In genomic region chr11:23020116-23020770, GRCm38 (mm10) we compare ENCODE assay signal across 17 mouse cellular contexts. TPM values are rescaled to one million over a fixed set of nuclear protein-coding genes. Genes with fewer than 3 reads are reported as not detected.
A peak's percentile ranks its signal among the peaks of the same experiment; 100 is the strongest.
DNase-seq lines count a peak whose midpoint lies in the region; ATAC-seq and TF ChIP-seq lines count a peak whose summit lies in the region.
"Had no signal": no experiment of that assay in that cellular context is flagged by ENCODE, and none has a peak within 500 bp of the region (broad histone marks: within the 10 kb centered on the region; RNA-seq: fewer than 3 reads in every experiment).

No protein-coding gene starts in this region.

- H3K27me3 ChIP-seq in heart, adult 2 months (ENCODE audit: control insufficient read depth, insufficient read depth, low read length), result no peaks in the 10 kb centered on the region
- no peaks in the 10 kb centered on the region for H3K27me3 ChIP-seq in embryonic facial prominence, embryonic 14.5 days (replicated peaks; ENCODE audit: control insufficient read depth, insufficient read depth, low read length)
- H3K27me3 ChIP-seq: heart, embryonic 15.5 days; neural tube, embryonic 12.5 days had no signal

- H3K9me3 ChIP-seq in embryonic facial prominence, embryonic 14.5 days (ENCODE audit: control insufficient read depth, low read length), result no peaks in the 10 kb centered on the region
- H3K9me3 ChIP-seq: heart, embryonic 15.5 days; hindbrain, embryonic 10.5 days had no signal

- TF ChIP-seq POLR2A in heart, adult 2 months (IDR thresholded peaks at IDR 0.05; ENCODE audit: insufficient read depth, low read depth, low read length), result no peak

- no peak overlapping the region for H3K4me3 ChIP-seq in heart, adult 2 months
- no peak overlapping the region for H3K4me3 ChIP-seq in embryonic facial prominence, embryonic 14.5 days (ENCODE audit: low read depth, low read length)
- H3K4me3 ChIP-seq: heart, embryonic 15.5 days; hindbrain, embryonic 10.5 days; neural tube, embryonic 12.5 days had no signal

- H3K4me1 ChIP-seq in heart, adult 2 months (ENCODE audit: control insufficient read depth, insufficient read depth, low read length), result no peaks in the 10 kb centered on the region
- no peaks in the 10 kb centered on the region for H3K4me1 ChIP-seq in embryonic facial prominence, embryonic 14.5 days (ENCODE audit: control insufficient read depth, insufficient read depth, low read length)
- H3K4me1 ChIP-seq: heart, embryonic 15.5 days; neural tube, embryonic 12.5 days had no signal

- TF ChIP-seq CTCF in heart, adult 2 months (IDR thresholded peaks at IDR 0.05), result no peak

- WGBS in heart, adult 2 months, result 69% methylated on average over 24 of the region's 24 CpGs
- 52% methylated on average over 24 of the region's 24 CpGs for WGBS in embryonic facial prominence, embryonic 14.5 days

- peak overlapping the region; percentile 15; the same call in 1 of the 2 replicates for H3K27ac ChIP-seq in heart, adult 2 months
- H3K27ac ChIP-seq in embryonic facial prominence, embryonic 14.5 days (replicated peaks; ENCODE audit: low read depth, low read length), result peak overlapping the region; percentile 44; the same call in 1 of the 2 replicates
- H3K27ac ChIP-seq: heart, embryonic 15.5 days; hindbrain, embryonic 10.5 days; neural tube, embryonic 12.5 days had no signal

- no peaks in the 10 kb centered on the region for H3K79me2 ChIP-seq in heart, adult 2 months (replicated peaks; ENCODE audit: control insufficient read depth, insufficient read depth, low read length)

- DNase-seq in heart, adult 2 months, result peak; percentile 8 to 20
- no peak for DNase-seq in heart, postnatal 25 days (ENCODE audit: low spot score)
- peak; percentile 22 for DNase-seq in ovary, postnatal 36 days (ENCODE audit: low spot score)
- no peak for DNase-seq in ovary, postnatal 14 days (ENCODE audit: low spot score)
- DNase-seq in adrenal gland, adult 2 months, result peak; percentile 52
- DNase-seq in embryonic facial prominence, embryonic 14.5 days (ENCODE audit: low spot score), result no peak
- no peak for DNase-seq in cerebellum, postnatal 14 days
- DNase-seq: cerebellum, adult 11 months; cerebellum, postnatal 25 days; forebrain, postnatal 0 days; gastrocnemius, postnatal 25 days; lung, adult 18-20 months had no signal

- H3K36me3 ChIP-seq in heart, adult 2 months (ENCODE audit: control insufficient read depth, insufficient read depth, low read length), result no peaks in the 10 kb centered on the region
- no peaks in the 10 kb centered on the region for H3K36me3 ChIP-seq in embryonic facial prominence, embryonic 14.5 days (ENCODE audit: control insufficient read depth, insufficient read depth, low read length)
- H3K36me3 ChIP-seq: heart, embryonic 15.5 days; hindbrain, embryonic 10.5 days; neural tube, embryonic 12.5 days had no signal

- intact Hi-C loops in heart, adult 2 months (cut with DNase I), result no loop called here
- intact Hi-C loops in heart, postnatal 25 days (cut with DNase I), result no loop called here

- no peak overlapping the region for H3K4me2 ChIP-seq in embryonic facial prominence, embryonic 14.5 days (ENCODE audit: low read depth, low read length)
- H3K4me2 ChIP-seq: heart, embryonic 15.5 days; neural tube, embryonic 12.5 days had no signal

- no peak for ATAC-seq in embryonic facial prominence, embryonic 14.5 days (ENCODE audit: low read depth)
- ATAC-seq in granulocyte monocyte progenitor cell, adult 5-6 weeks (replicated peaks; ENCODE audit: poor library complexity, severe bottlenecking), result no peak
- ATAC-seq: forebrain, postnatal 0 days had no signal

- no peak overlapping the region for H3K9ac ChIP-seq in heart, adult 2 months (ENCODE audit: low read depth, low read length)
- peak overlapping the region; percentile 37 for H3K9ac ChIP-seq in embryonic facial prominence, embryonic 14.5 days (ENCODE audit: low read depth, low read length)
- H3K9ac ChIP-seq: forebrain, postnatal 0 days; heart, embryonic 15.5 days; neural tube, embryonic 12.5 days had no signal

- no peak for TF ChIP-seq EP300 in heart, adult 2 months (IDR thresholded peaks at IDR 0.05; ENCODE audit: insufficient read depth, low read depth, low read length)

RNA-seq across cellular contexts. Expression of gene Fam161a, which starts 12.9 kb away (rescaled TPM):
- total RNA-seq in heart, adult 2 months (2021), result 1 to 10 TPM; 1.9 to 2.3 TPM
- polyA plus RNA-seq in heart, adult 2 months (2012; rRNA removed), result 1.2 and 1.3 TPM in 2 replicates
- 1 to 10 TPM; 1.5 to 1.6 TPM for total RNA-seq in heart, postnatal 25 days (2021)
- total RNA-seq in adrenal gland, adult 2 months (2021), result 10 to 100 TPM; 18.3 to 30.5 TPM
- polyA plus RNA-seq in adrenal gland, adult 2 months (2012; rRNA removed), result 0.54 and 0.91 TPM in 2 replicates
- 6.7 and 11.8 TPM in 2 replicates for polyA plus RNA-seq in embryonic facial prominence, embryonic 14.5 days (2014; fragmentation: Nextera tagmentation; extraction: Ambion mirVana)
- 2.4 and 3.6 TPM in 2 replicates for total RNA-seq in granulocyte monocyte progenitor cell, adult 5-6 weeks (2014; fragmentation: Nextera tagmentation)
- total RNA-seq in granulocyte monocyte progenitor cell, adult 5-6 weeks (2017), result 1.3 and 1.7 TPM in 2 replicates

RNA-seq across cellular contexts. Expression of gene Cct4, which starts 29.9 kb away (rescaled TPM):
- 100 to 1,000 TPM; 114 to 129 TPM for total RNA-seq in heart, adult 2 months (2021)
- 54.2 and 72.3 TPM in 2 replicates for polyA plus RNA-seq in heart, adult 2 months (2012; rRNA removed)
- 100 to 1,000 TPM; 114 to 121 TPM for total RNA-seq in heart, postnatal 25 days (2021)
- 100 to 1,000 TPM; 155 to 210 TPM for total RNA-seq in adrenal gland, adult 2 months (2021)
- polyA plus RNA-seq in adrenal gland, adult 2 months (2012; rRNA removed), result 353 and 361 TPM in 2 replicates
- polyA plus RNA-seq in embryonic facial prominence, embryonic 14.5 days (2014; fragmentation: Nextera tagmentation; extraction: Ambion mirVana), result 267 and 291 TPM in 2 replicates
- 190 and 205 TPM in 2 replicates for total RNA-seq in granulocyte monocyte progenitor cell, adult 5-6 weeks (2014; fragmentation: Nextera tagmentation)
- total RNA-seq in granulocyte monocyte progenitor cell, adult 5-6 weeks (2017), result 260 and 305 TPM in 2 replicates

RNA-seq across cellular contexts. Expression of gene Commd1, which starts 38.1 kb away (rescaled TPM):
- total RNA-seq in heart, adult 2 months (2021), result 100 to 1,000 TPM; 138 to 158 TPM
- 26.7 and 40.1 TPM in 2 replicates for polyA plus RNA-seq in heart, adult 2 months (2012; rRNA removed)
- total RNA-seq in heart, postnatal 25 days (2021), result 100 to 1,000 TPM; 147 to 169 TPM
- 100 to 1,000 TPM in 1 of 2 experiments, 10 to 100 TPM in 1; 86.6 to 112 TPM for total RNA-seq in adrenal gland, adult 2 months (2021)
- polyA plus RNA-seq in adrenal gland, adult 2 months (2012; rRNA removed), result 3.9 and 4.2 TPM in 2 replicates
- 374 and 376 TPM in 2 replicates for polyA plus RNA-seq in embryonic facial prominence, embryonic 14.5 days (2014; fragmentation: Nextera tagmentation; extraction: Ambion mirVana)
- 95.6 and 97.6 TPM in 2 replicates for total RNA-seq in granulocyte monocyte progenitor cell, adult 5-6 weeks (2014; fragmentation: Nextera tagmentation)
- 119 and 143 TPM in 2 replicates for total RNA-seq in granulocyte monocyte progenitor cell, adult 5-6 weeks (2017)

RNA-seq across cellular contexts. Expression of gene Gm28048, which starts 38.4 kb away (rescaled TPM):
- total RNA-seq in heart, adult 2 months (2021), result 1 to 10 TPM; 5.2 to 7.0 TPM
- polyA plus RNA-seq in heart, adult 2 months (2012; rRNA removed), result 2.1 and 8.3 TPM in 2 replicates
- 1 to 10 TPM; 5.4 to 5.8 TPM for total RNA-seq in heart, postnatal 25 days (2021)
- total RNA-seq in adrenal gland, adult 2 months (2021), result 10 to 100 TPM; 39.3 to 39.4 TPM
- polyA plus RNA-seq in adrenal gland, adult 2 months (2012; rRNA removed), result not detected in 2 replicates
- 13.6 and 15.0 TPM in 2 replicates for polyA plus RNA-seq in embryonic facial prominence, embryonic 14.5 days (2014; fragmentation: Nextera tagmentation; extraction: Ambion mirVana)
- total RNA-seq in granulocyte monocyte progenitor cell, adult 5-6 weeks (2014; fragmentation: Nextera tagmentation), result 70.6 and 93.5 TPM in 2 replicates
- 48.6 and 74.5 TPM in 2 replicates for total RNA-seq in granulocyte monocyte progenitor cell, adult 5-6 weeks (2017)
- polyA plus RNA-seq: liver, adult 2 months had no signal

RNA-seq across cellular contexts. Expression of gene Zrsr1, which starts 48.4 kb away (rescaled TPM):
- 10 to 100 TPM; 15.1 to 22.0 TPM for total RNA-seq in heart, adult 2 months (2021)
- 4.6 and 7.2 TPM in 2 replicates for polyA plus RNA-seq in heart, adult 2 months (2012; rRNA removed)
- 10 to 100 TPM; 12.1 to 13.5 TPM for total RNA-seq in heart, postnatal 25 days (2021)
- 10 to 100 TPM; 34.5 to 38.0 TPM for total RNA-seq in adrenal gland, adult 2 months (2021)
- polyA plus RNA-seq in adrenal gland, adult 2 months (2012; rRNA removed), result 8.9 and 9.6 TPM in 2 replicates
- polyA plus RNA-seq in embryonic facial prominence, embryonic 14.5 days (2014; fragmentation: Nextera tagmentation; extraction: Ambion mirVana), result 3.5 and 3.8 TPM in 2 replicates
- 3.2 and 4.1 TPM in 2 replicates for total RNA-seq in granulocyte monocyte progenitor cell, adult 5-6 weeks (2014; fragmentation: Nextera tagmentation)
- total RNA-seq in granulocyte monocyte progenitor cell, adult 5-6 weeks (2017), result 4.5 and 9.3 TPM in 2 replicates

Comparison
In these comparisons a context has a peak if more than half of its experiments do, and no peak if none do; other contexts are left out.
1. DNase-seq: peak in heart, adult 2 months (2 of 2), ovary, postnatal 36 days (single experiment) and adrenal gland, adult 2 months (single experiment); none in heart, postnatal 25 days (single experiment), ovary, postnatal 14 days (single experiment), embryonic facial prominence, embryonic 14.5 days (single experiment) and cerebellum, postnatal 14 days (0 of 2).
2. RNA of gene Fam161a, which starts 12.9 kb away (total RNA-seq): 18.3 to 30.5 TPM in adrenal gland, adult 2 months; 1.3 to 3.6 TPM in granulocyte monocyte progenitor cell, adult 5-6 weeks, 1.9 to 2.3 TPM in heart, adult 2 months and 1.5 to 1.6 TPM in heart, postnatal 25 days; every median in the first group is over 4 times any median in the second.